Mouse (Mus musculus) hematopoietic stem cell, adult 5-6 weeks (primary cell): Measurements from ENCODE around the gene Epb41l4b. TPM values are rescaled to one million over a fixed set of nuclear protein-coding genes. Genes with fewer than 3 reads are reported as not detected.

ENCODE experiments used
- ATAC-seq, 2 experiments: fragments of 125-278 bp in 1 of 2; replicated peaks in 1 of 2; 2 replicates each; pipeline ENCODE4 v1.8.0; 2016 to 2017; ENCODE audit warnings: inconsistent platforms in 2 of 2, mild to moderate bottlenecking in 2 of 2, moderate number of reproducible peaks in 2 of 2, low read depth in 1 of 2, moderate TSS enrichment in 1 of 2; ENCODE audit not compliant: low FRiP score in 2 of 2, poor library complexity in 2 of 2, severe bottlenecking in 2 of 2, insufficient read depth in 1 of 2, low TSS enrichment in 1 of 2
- total RNA-seq: library from RNA; stranded (forward); fragments of 172-1452, 232-1000 nt; gene quantifications from 2 replicates; pipeline ENCODE4 v1.2.3, GENCODE M21; 2017

Epb41l4b gene
- total RNA-seq, 1 experiment from 2014 or later = 36.3 TPM

- ATAC-seq = peak; percentile 45 to 51; a peak in 3 of 4 replicates
Measured at GRCm38 (mm10) chr4:57091363-57091762, 51.9 kb downstream of the Epb41l4b start.

GRCm38 (mm10) chr4:57088301-57088700, 54.9 kb downstream of the Epb41l4b start:
- no peak for ATAC-seq

DNA sequence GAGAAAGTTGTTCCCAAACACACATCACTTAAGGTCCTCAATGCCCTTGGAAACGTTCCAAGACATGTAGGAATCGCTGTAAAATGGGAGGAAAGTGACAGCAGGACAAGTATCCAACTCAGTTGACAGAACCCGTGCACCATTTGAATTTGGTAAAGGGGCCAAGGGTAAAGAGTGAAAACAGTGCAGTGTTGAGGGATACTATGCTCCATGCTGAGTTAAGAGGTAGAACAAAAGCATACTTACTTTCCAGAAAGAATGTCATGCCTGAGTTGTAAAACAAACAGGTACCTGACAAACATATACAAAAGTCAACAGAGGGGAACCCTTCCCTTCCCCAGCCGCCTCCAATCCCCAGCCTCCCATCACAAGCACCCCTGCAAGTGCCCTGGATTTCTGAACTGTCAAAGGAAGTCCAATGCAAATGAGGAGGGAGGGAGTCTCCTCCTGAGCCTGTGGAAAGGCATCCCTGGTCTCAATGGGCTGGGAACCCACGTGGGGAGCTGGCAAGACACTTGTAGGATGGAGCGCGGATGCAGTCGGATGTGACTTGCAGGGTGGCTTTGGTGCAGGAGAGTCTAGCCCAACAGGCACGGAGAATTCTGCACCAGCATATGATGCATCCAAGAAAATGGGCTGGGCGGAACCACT, 57.4 kb downstream of the Epb41l4b start:
- no peak for ATAC-seq

GRCm38 (mm10) chr4:57083653-57084052, 59.6 kb downstream of the Epb41l4b start:
- ATAC-seq = no peak

GRCm38 (mm10) chr4:57082775-57083428, 60.3 kb downstream of the Epb41l4b start:
- peak; percentile 49 to 54; a peak in 2 of 4 replicates for ATAC-seq

GRCm38 (mm10) chr4:57081463-57081862, 61.8 kb downstream of the Epb41l4b start:
- ATAC-seq = no peak

DNA sequence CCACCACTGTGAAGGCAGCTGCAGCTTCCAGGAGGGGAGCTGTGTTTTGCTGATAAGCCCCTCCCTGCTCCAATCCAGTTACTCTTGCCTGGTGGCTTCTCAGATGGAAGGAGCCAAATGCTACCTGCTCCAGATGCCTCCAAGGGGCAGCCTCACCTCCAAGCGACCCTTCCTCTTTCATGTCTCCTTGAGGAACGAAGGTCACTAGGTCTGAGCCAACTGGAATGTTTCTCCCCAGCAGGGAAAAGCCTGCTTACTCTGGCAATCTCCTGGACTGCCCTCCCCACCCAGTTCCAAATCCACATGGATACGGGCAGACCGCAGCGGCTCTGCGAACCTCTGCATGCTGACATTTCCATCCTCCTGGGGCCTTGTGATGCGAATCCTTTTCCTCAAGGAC, 69.4 kb downstream of the Epb41l4b start:
- no peak for ATAC-seq

GRCm38 (mm10) chr4:57073174-57073573, 70.1 kb downstream of the Epb41l4b start:
- no peak for ATAC-seq

DNA sequence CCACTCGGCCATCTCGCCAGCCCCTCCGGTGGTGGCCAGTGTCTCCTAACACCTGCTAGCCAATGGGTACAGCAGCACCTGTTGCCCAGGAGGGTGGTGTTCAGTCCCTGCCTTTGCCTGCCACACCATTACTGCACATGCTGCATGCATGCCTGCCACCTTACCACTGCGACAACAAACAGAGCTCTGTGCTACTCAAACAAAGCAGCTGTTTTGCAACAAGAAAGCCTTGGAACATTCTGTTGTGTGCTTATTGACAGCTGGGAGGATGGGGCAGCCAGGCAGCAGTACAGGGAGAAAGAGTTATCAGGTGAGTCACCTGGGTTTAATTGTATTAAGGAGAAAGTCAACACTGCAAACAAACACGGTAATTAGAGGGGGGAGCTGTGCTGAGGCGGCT, 72.6 kb downstream of the Epb41l4b start:
- no peak for ATAC-seq

DNA sequence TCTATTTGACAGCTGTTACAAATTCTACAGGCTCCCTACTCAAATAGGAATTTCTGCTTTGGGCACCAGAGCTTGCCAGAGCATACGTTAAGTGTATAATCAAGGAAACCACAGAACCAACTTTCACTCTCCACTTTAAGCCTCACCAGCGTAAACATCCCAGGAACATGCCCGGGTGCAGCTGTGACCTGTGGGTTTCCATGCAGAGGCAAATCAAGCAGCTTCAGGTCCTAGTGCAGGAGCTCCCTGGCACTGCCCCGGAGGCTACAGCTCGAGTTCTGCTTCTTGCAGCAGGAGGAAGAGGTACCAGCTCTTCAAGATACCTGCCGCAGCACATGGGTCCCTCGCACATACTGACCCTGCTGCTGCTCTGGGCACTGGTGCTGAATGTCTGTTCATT, 74.8 kb downstream of the Epb41l4b start:
- ATAC-seq = peak; percentile 35 to 60

DNA sequence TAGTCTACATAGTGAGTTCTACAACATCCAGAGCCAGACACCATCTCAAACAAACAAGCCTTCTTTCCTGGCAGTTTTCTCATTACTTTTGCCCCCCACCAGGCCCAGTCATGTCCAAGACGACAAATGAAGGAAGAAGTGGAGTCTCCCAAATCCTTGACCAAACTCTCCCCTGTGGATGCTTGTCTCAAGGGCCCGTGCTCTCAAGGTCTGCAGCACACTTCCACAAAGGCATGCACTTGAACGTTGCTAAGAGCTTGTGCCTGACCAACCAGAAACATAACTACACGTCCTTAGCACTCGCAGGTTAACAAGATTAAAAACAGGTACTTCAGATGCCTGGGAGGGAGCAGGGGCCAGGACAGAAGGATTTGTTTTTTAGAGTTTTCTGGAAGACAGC, 75.4 kb downstream of the Epb41l4b start:
- ATAC-seq = no peak

DNA sequence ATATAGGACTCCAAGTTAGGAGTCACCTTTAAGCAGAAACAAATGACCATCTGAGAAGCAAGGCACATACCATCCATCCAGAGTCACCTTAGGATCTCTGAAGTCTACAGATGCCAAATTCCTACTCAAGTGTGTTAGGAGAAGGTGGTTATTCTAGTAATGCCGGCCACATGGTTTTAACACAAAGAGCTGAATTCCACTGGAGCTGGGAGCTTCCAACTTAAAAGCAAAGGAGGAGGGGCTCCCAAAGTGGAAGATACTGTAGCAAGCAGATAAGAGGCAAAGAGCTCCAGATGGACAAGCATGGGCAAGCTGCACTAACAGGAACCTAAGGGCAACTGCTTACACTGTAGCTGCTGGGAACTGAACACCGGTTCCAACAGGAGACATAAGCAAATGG, 76.3 kb downstream of the Epb41l4b start:
- no peak for ATAC-seq

- peak; percentile 72 to 75 for ATAC-seq
Measured at GRCm38 (mm10) chr4:57065273-57065672, 78.0 kb downstream of the Epb41l4b start.

- no peak for ATAC-seq
Measured at GRCm38 (mm10) chr4:57064830-57065229, 78.4 kb downstream of the Epb41l4b start.

DNA sequence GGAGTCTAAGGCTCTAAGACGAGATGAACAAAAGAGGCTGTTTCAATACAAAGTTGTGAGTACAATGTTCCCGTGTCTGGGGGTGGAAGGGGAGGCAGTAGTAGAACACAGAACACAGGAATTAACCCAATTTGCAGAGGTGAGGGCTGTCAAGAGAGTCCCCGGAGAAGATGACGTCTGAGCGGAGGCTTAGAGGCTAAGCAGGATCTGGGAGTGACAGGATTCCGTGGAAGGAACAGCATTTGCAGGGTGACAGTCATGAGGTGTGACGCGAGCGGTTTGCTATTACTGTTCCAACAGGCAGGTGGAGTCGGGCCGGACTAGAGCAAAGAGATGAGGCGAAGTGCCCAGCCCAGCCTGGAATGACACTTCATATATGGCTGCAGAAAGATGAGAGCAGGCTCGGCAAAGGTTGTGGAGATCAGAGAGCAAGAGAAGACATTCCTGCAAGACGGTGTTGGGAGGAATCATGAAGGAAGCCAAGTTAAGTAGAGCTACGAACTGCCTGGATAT, 82.9 kb downstream of the Epb41l4b start:
- ATAC-seq = no peak

DNA sequence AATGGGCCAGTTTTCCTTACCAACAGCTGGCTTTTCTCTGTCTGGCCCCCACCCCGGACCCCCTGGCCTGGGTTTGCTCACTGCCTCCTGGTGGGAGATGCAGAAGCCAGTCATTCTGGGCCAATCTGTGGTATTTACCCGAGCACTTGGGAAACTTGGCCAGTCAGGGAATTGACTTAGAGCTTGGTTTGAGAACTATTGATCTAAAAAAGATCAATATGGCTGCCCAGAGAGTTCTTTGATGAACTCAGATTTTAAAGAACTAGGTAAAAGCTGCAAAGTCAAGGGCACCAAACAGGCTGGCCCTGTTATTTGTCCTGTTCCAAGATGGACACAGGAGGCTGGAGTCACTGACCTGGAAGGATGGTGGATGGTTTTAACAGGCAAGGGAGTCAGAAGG, 84.6 kb downstream of the Epb41l4b start:
- ATAC-seq = no peak

DNA sequence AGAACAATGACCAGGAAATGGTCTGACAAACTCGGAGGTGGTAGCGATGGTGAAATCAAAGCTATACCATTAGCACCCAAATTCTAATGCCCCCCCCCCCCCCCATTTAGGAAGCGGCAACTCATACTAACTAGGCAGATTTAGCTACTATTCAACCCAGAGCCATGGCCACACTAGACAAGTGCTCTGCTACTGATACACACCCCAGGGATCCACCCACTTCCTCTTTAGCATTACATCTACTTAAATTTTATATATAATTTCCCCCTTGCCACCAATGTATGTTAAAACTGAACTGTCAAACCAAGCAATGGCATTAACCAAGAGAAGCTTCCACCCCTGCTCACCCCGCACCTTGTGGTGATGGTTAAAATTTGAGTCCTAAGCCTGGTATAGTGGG, 85.6 kb downstream of the Epb41l4b start:
- ATAC-seq = no peak

- peak; percentile 60 to 61 for ATAC-seq
Measured at GRCm38 (mm10) chr4:57055635-57056034, 87.6 kb downstream of the Epb41l4b start.
